Mouse (Mus musculus): Measurements from ENCODE around the gene Stim1. TPM values are rescaled to one million over a fixed set of nuclear protein-coding genes. Genes with fewer than 3 reads are reported as not detected.
"Not testable (repeated sequence)": the region's sequence is repeated elsewhere in the genome, so short reads cannot be mapped to it uniquely, and the experiment has no call there.

The Stim1 gene
- polyA plus RNA-seq, 1 experiment from 2014 or later, result 16.2 TPM

GRCm38 (mm10) chr7:102478926-102479325 is 211.3 kb downstream of the Stim1 start:
- ATAC-seq (ENCODE audit: low FRiP score, low read depth), result no peak
- Histone ChIP-seq H3K4me3 (no peak overlapping the region), H3K4me2 (replicated peaks) (no peak overlapping the region), H3K27ac (replicated peaks) (no peak overlapping the region), H3K9me3 (no peaks in the 10 kb centered on the region), H3K9ac (replicated peaks) (no peak overlapping the region), H3K27me3 (no peaks in the 10 kb centered on the region), H3K36me3 (0 out of 2 replicates have a peak, but pooled peaks cover 4% of the 10 kb centered on the region), H3K4me1 (no peaks in the 10 kb centered on the region)
- WGBS, result 87% methylated on average over 3 of the region's 3 CpGs

GRCm38 (mm10) chr7:102479368-102480078 is 211.9 kb downstream of the Stim1 start:
- WGBS, result 81% methylated on average over 5 of the region's 5 CpGs
- Histone ChIP-seq H3K4me1 (no peaks in the 10 kb centered on the region), H3K4me3 (no peak overlapping the region), H3K9ac (replicated peaks) (no peak overlapping the region), H3K4me2 (replicated peaks) (no peak overlapping the region), H3K27ac (replicated peaks) (no peak overlapping the region), H3K27me3 (no peaks in the 10 kb centered on the region), H3K36me3 (0 out of 2 replicates have a peak, but pooled peaks cover 4% of the 10 kb centered on the region), H3K9me3 (no peaks in the 10 kb centered on the region)
- no peak for ATAC-seq (ENCODE audit: low FRiP score, low read depth)

- 84% methylated on average over 4 of the region's 4 CpGs for WGBS
- 0 out of 2 replicates have a peak, but pooled peaks cover 4% of the 10 kb centered on the region for H3K36me3 ChIP-seq
- no peak overlapping the region for H3K4me2 ChIP-seq (replicated peaks)
- H3K27me3 ChIP-seq, result no peaks in the 10 kb centered on the region
- H3K9ac ChIP-seq (replicated peaks), result no peak overlapping the region
- H3K4me1 ChIP-seq, result no peaks in the 10 kb centered on the region
- no peak for ATAC-seq (ENCODE audit: low FRiP score, low read depth)
- no peak overlapping the region for H3K27ac ChIP-seq (replicated peaks)
- no peak overlapping the region for H3K4me3 ChIP-seq
- no peaks in the 10 kb centered on the region for H3K9me3 ChIP-seq
These were observed 213.2 kb downstream of the Stim1 start for GRCm38 (mm10) chr7:102480821-102481220.

- Histone ChIP-seq H3K4me2 (replicated peaks) (no peak within 1 kb of the TSS), H3K4me3 (no peak within 1 kb of the TSS), H3K4me1 (no peaks in the 10 kb centered on the region), H3K27me3 (no peaks in the 10 kb centered on the region), H3K36me3 (0 out of 2 replicates have a peak, but pooled peaks cover 4% of the 10 kb centered on the region), H3K9ac (replicated peaks) (no peak within 1 kb of the TSS), H3K9me3 (no peaks in the 10 kb centered on the region), H3K27ac (replicated peaks) (no peak within 1 kb of the TSS)
- 89% methylated on average over 4 of the region's 4 CpGs for WGBS
- no peak for ATAC-seq (ENCODE audit: low FRiP score, low read depth)
These were observed 214.0 kb downstream of the Stim1 start, which contains the start of gene Olfr543 for GRCm38 (mm10) chr7:102481579-102481978. Gene Olfr543, minus strand, starts transcription at chr7:102481679.

GRCm38 (mm10) chr7:102483665-102484064 is 216.1 kb downstream of the Stim1 start:
- H3K9ac ChIP-seq (replicated peaks), result no peak overlapping the region
- H3K9me3 ChIP-seq, result no peaks in the 10 kb centered on the region
- no peaks in the 10 kb centered on the region for H3K4me1 ChIP-seq
- H3K4me3 ChIP-seq, result no peak overlapping the region
- ATAC-seq (ENCODE audit: low FRiP score, low read depth), result no peak
- WGBS, result 95% methylated on average over 2 of the region's 2 CpGs
- no peaks in the 10 kb centered on the region for H3K36me3 ChIP-seq
- no peak overlapping the region for H3K27ac ChIP-seq (replicated peaks)
- H3K27me3 ChIP-seq, result no peaks in the 10 kb centered on the region
- H3K4me2 ChIP-seq (replicated peaks), result no peak overlapping the region

GRCm38 (mm10) chr7:102484766-102485165 is 217.2 kb downstream of the Stim1 start:
- H3K27ac ChIP-seq (replicated peaks); H3K27me3 ChIP-seq; H3K4me3 ChIP-seq; H3K4me2 ChIP-seq (replicated peaks); ATAC-seq (ENCODE audit: low FRiP score, low read depth); H3K4me1 ChIP-seq; H3K9me3 ChIP-seq; H3K9ac ChIP-seq (replicated peaks); H3K36me3 ChIP-seq: not testable (repeated sequence)
- WGBS, result 85% methylated on average over 7 of the region's 8 CpGs

GRCm38 (mm10) chr7:102486105-102486504 is 218.5 kb downstream of the Stim1 start:
- no peak for ATAC-seq (ENCODE audit: low FRiP score, low read depth)
- 72% methylated on average over 1 of the region's 1 CpGs for WGBS
- Histone ChIP-seq H3K9ac (replicated peaks) (no peak overlapping the region), H3K27me3 (no peaks in the 10 kb centered on the region), H3K4me1 (no peaks in the 10 kb centered on the region), H3K4me3 (no peak overlapping the region), H3K36me3 (no peaks in the 10 kb centered on the region), H3K27ac (replicated peaks) (no peak overlapping the region), H3K4me2 (replicated peaks) (no peak overlapping the region), H3K9me3 (no peaks in the 10 kb centered on the region)

Other genes with a start within 250 kb of the Stim1 start
- gene Il18bp, start 249.1 kb upstream of the Stim1 start, polyA plus RNA-seq (2016; fragmentation: Nextera tagmentation; extraction: Ambion mirVana), result 4.8 TPM in 2 replicates
- gene Rnf121, start 202.3 kb upstream of the Stim1 start, polyA plus RNA-seq (2016; fragmentation: Nextera tagmentation; extraction: Ambion mirVana), result 28.9 and 29.0 TPM in 2 replicates
- 43.0 and 43.3 TPM in 2 replicates for gene Xndc1, start 202.3 kb upstream of the Stim1 start, polyA plus RNA-seq (2016; fragmentation: Nextera tagmentation; extraction: Ambion mirVana)
- gene Xntrpc, start 202.1 kb upstream of the Stim1 start, polyA plus RNA-seq (2016; fragmentation: Nextera tagmentation; extraction: Ambion mirVana), result 1.3 and 2.2 TPM in 2 replicates
- gene Trpc2, start 184.7 kb upstream of the Stim1 start, polyA plus RNA-seq (2016; fragmentation: Nextera tagmentation; extraction: Ambion mirVana), result 0.86 TPM in 1 of 2 replicates, not detected in the other
- 0.42 and 0.46 TPM in 2 replicates for gene Art1, start 166.1 kb upstream of the Stim1 start, polyA plus RNA-seq (2016; fragmentation: Nextera tagmentation; extraction: Ambion mirVana)
- gene Art5, start 158.3 kb upstream of the Stim1 start, polyA plus RNA-seq (2016; fragmentation: Nextera tagmentation; extraction: Ambion mirVana), result 0.65 and 1.2 TPM in 2 replicates
- gene Chrna10, start 151.0 kb upstream of the Stim1 start, polyA plus RNA-seq (2016; fragmentation: Nextera tagmentation; extraction: Ambion mirVana), result not detected in 2 replicates
- 43.3 and 45.8 TPM in 2 replicates for gene Nup98, start 57.6 kb upstream of the Stim1 start, polyA plus RNA-seq (2016; fragmentation: Nextera tagmentation; extraction: Ambion mirVana)
- 49.9 and 50.1 TPM in 2 replicates for gene Pgap2, start 57.6 kb upstream of the Stim1 start, polyA plus RNA-seq (2016; fragmentation: Nextera tagmentation; extraction: Ambion mirVana)
- 21.6 and 27.0 TPM in 2 replicates for gene Rhog, start 11.8 kb upstream of the Stim1 start, polyA plus RNA-seq (2016; fragmentation: Nextera tagmentation; extraction: Ambion mirVana)
- 166 and 169 TPM in 2 replicates for gene Rrm1, start 173.9 kb downstream of the Stim1 start, polyA plus RNA-seq (2016; fragmentation: Nextera tagmentation; extraction: Ambion mirVana)
- 0.46 and 0.80 TPM in 2 replicates for gene Olfr543, start 213.9 kb downstream of the Stim1 start, polyA plus RNA-seq (2016; fragmentation: Nextera tagmentation; extraction: Ambion mirVana)
- gene Olfr544, start 220.5 kb downstream of the Stim1 start, polyA plus RNA-seq (2016; fragmentation: Nextera tagmentation; extraction: Ambion mirVana), result 0.20 and 0.24 TPM in 2 replicates
- gene Olfr545, start 231.8 kb downstream of the Stim1 start, polyA plus RNA-seq (2016; fragmentation: Nextera tagmentation; extraction: Ambion mirVana), result 0.11 and 0.14 TPM in 2 replicates